Mouse (Mus musculus): ENCODE data around the gene Lamc1. TPM values are rescaled to one million over a fixed set of nuclear protein-coding genes. Genes with fewer than 3 reads are reported as not detected.

Lamc1 gene
- total RNA-seq (2017), result 0.67 to 4.7 TPM (median 1.4 TPM) in 3 replicates

- peak; percentile 33; the same call in 1 of the 2 replicates for ATAC-seq (replicated peaks; ENCODE audit: insufficient number of reproducible peaks, low FRiP score, low TSS enrichment, poor library complexity, severe bottlenecking)
These were observed at the start of gene Lamc1 for GRCm38 (mm10) chr1:153332444-153333295. Gene Lamc1, minus strand, starts transcription at chr1:153332786.

GRCm38 (mm10) chr1:153380746-153381282 is 48.2 kb upstream of the Lamc1 start:
- ATAC-seq (replicated peaks; ENCODE audit: insufficient number of reproducible peaks, low FRiP score, low TSS enrichment, poor library complexity, severe bottlenecking), result no peak

GRCm38 (mm10) chr1:153379832-153380231 is 47.2 kb upstream of the Lamc1 start:
- ATAC-seq (replicated peaks; ENCODE audit: insufficient number of reproducible peaks, low FRiP score, low TSS enrichment, poor library complexity, severe bottlenecking), result no peak

GRCm38 (mm10) chr1:153378587-153378986 is 46.0 kb upstream of the Lamc1 start:
- ATAC-seq (replicated peaks; ENCODE audit: insufficient number of reproducible peaks, low FRiP score, low TSS enrichment, poor library complexity, severe bottlenecking), result no peak

- no peak for ATAC-seq (replicated peaks; ENCODE audit: insufficient number of reproducible peaks, low FRiP score, low TSS enrichment, poor library complexity, severe bottlenecking)
These were observed 43.9 kb upstream of the Lamc1 start for GRCm38 (mm10) chr1:153376446-153376845.

GRCm38 (mm10) chr1:153374136-153374535 is 41.5 kb upstream of the Lamc1 start:
- no peak for ATAC-seq (replicated peaks; ENCODE audit: insufficient number of reproducible peaks, low FRiP score, low TSS enrichment, poor library complexity, severe bottlenecking)

GRCm38 (mm10) chr1:153371846-153372245 is 39.3 kb upstream of the Lamc1 start:
- no peak for ATAC-seq (replicated peaks; ENCODE audit: insufficient number of reproducible peaks, low FRiP score, low TSS enrichment, poor library complexity, severe bottlenecking)

GRCm38 (mm10) chr1:153369011-153369410 is 36.4 kb upstream of the Lamc1 start:
- no peak for ATAC-seq (replicated peaks; ENCODE audit: insufficient number of reproducible peaks, low FRiP score, low TSS enrichment, poor library complexity, severe bottlenecking)

- no peak for ATAC-seq (replicated peaks; ENCODE audit: insufficient number of reproducible peaks, low FRiP score, low TSS enrichment, poor library complexity, severe bottlenecking)
These were observed 34.5 kb upstream of the Lamc1 start for GRCm38 (mm10) chr1:153367048-153367447.

- no peak for ATAC-seq (replicated peaks; ENCODE audit: insufficient number of reproducible peaks, low FRiP score, low TSS enrichment, poor library complexity, severe bottlenecking)
These were observed 29.3 kb upstream of the Lamc1 start for GRCm38 (mm10) chr1:153361926-153362325.

GRCm38 (mm10) chr1:153360556-153360955 is 28.0 kb upstream of the Lamc1 start:
- no peak for ATAC-seq (replicated peaks; ENCODE audit: insufficient number of reproducible peaks, low FRiP score, low TSS enrichment, poor library complexity, severe bottlenecking)

GRCm38 (mm10) chr1:153357218-153357617 is 24.6 kb upstream of the Lamc1 start:
- ATAC-seq (replicated peaks; ENCODE audit: insufficient number of reproducible peaks, low FRiP score, low TSS enrichment, poor library complexity, severe bottlenecking), result no peak

GRCm38 (mm10) chr1:153354466-153354865 is 21.9 kb upstream of the Lamc1 start:
- no peak for ATAC-seq (replicated peaks; ENCODE audit: insufficient number of reproducible peaks, low FRiP score, low TSS enrichment, poor library complexity, severe bottlenecking)

- ATAC-seq (replicated peaks; ENCODE audit: insufficient number of reproducible peaks, low FRiP score, low TSS enrichment, poor library complexity, severe bottlenecking), result no peak
These were observed 21.3 kb upstream of the Lamc1 start for GRCm38 (mm10) chr1:153353736-153354430.

GRCm38 (mm10) chr1:153351034-153351433 is 18.4 kb upstream of the Lamc1 start:
- ATAC-seq (replicated peaks; ENCODE audit: insufficient number of reproducible peaks, low FRiP score, low TSS enrichment, poor library complexity, severe bottlenecking), result no peak

GRCm38 (mm10) chr1:153347726-153348125 is 15.1 kb upstream of the Lamc1 start:
- no peak for ATAC-seq (replicated peaks; ENCODE audit: insufficient number of reproducible peaks, low FRiP score, low TSS enrichment, poor library complexity, severe bottlenecking)

- no peak for ATAC-seq (replicated peaks; ENCODE audit: insufficient number of reproducible peaks, low FRiP score, low TSS enrichment, poor library complexity, severe bottlenecking)
These were observed 14.5 kb upstream of the Lamc1 start for GRCm38 (mm10) chr1:153347040-153347439.

- no peak for ATAC-seq (replicated peaks; ENCODE audit: insufficient number of reproducible peaks, low FRiP score, low TSS enrichment, poor library complexity, severe bottlenecking)
These were observed 13.2 kb upstream of the Lamc1 start for GRCm38 (mm10) chr1:153345699-153346291.

GRCm38 (mm10) chr1:153345002-153345401 is 12.4 kb upstream of the Lamc1 start:
- no peak for ATAC-seq (replicated peaks; ENCODE audit: insufficient number of reproducible peaks, low FRiP score, low TSS enrichment, poor library complexity, severe bottlenecking)
